Mouse (Mus musculus) ovary, postnatal 10 days (tissue): ENCODE measurements around the gene Syne1.

Experiments used
- DNase-seq: peaks from one replicate; pipeline ENCODE4 v3.0.0; 2022; ENCODE audit warnings: low spot score

Gene Syne1

DNA sequence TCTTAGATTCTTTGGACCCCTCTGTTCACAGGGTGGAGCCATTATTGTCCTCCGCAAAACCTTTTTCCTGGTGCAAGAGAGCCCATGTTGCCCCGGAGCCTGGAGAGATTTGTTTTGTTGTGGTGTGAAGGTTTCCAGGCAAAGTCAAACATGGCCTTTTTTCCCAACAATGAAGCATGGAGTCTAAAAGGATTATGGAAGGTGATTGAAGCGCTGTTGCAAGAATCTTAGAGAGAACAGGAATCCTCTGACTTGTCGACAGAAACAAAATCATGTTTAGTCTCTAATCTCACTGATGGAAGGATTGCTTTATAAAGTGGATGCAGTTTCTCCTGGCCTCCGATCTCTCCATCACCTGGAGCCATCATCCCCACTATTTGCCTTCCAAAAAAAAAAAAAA is at the start of gene Syne1:
TSS of gene Syne1 (minus strand) at position 101 of the 400 bp plus-strand sequence.
- no peak for DNase-seq

DNA sequence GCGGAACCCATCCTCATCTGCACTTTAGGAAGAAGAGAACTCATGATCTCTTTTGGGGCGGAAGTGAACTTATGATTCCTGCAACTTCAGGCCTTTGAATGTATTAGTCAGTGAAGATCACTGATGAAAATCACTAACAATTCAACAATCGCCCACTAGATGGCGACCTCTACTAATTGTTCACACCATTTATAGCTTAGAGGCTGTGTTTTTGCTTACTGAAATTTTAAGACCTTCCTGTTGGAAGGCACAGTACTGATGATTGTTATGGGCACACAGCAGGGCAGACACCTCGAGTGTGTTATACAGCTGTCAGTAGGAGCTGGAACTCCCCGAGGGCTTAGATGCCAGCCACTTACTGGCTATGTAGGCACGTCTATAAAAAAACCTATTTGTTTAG is 48.8 kb upstream of the Syne1 start:
- peak; percentile 12 for DNase-seq

DNA sequence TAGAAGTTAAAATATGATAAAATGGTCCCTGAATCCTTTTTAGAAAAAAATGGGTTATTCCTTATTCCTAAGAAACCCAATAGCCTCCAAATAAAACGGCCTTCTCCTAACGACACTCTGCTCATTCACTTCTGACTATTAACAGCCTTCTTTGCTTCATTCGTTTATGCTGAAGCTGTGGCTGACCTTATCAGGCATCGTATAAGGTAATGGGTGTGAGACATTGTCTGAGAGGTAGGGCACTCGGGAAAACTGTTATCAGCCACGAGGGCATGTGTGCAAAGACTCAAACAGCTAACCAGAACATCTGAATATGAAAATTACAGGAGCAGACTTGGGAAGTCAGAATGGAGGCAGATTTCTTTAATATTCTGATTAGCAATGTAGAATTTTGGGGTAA is 45.3 kb upstream of the Syne1 start:
- no peak for DNase-seq

DNA sequence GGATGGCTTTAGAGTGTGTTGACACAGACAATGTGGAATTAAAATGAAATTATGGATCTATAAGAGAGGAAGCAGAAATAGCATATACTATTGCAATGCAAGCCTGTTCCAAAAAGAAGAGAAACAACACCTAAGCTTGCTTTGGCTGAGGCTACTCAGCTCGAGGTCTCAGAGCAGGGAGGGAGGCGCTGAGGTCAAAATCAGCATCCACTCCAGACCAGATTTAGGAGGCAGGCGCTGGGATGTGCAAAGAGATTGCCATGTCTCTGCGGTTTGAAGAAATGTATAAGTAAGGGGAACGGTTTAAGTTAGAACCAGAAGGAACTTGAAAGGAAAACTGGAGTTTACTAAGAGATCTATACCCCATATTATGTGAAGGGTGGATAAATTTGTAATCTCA is 43.2 kb upstream of the Syne1 start:
- no peak for DNase-seq

DNA sequence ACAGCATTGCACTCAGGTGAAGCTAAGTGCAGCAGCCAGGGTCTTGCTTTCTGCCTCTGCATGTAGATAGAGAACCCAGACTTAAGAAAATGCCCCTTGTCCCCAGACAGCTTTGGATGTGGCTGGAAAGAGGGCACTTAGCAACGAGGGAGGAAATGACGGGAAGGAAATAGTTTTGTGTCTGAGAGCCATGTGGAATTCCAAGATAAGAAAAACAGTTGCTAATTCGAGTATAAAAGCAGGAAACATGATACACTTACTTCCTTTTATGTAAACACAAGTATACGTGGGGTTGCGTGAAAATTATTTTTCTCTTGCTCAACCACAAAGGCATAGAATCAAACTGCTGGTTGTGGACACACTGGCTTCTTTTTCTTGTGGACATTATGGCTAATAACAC is 42.2 kb upstream of the Syne1 start, which contains the start of gene Myct1:
TSS of gene Myct1 (plus strand) at position 312 of the 400 bp plus-strand sequence.
- DNase-seq = no peak

DNA sequence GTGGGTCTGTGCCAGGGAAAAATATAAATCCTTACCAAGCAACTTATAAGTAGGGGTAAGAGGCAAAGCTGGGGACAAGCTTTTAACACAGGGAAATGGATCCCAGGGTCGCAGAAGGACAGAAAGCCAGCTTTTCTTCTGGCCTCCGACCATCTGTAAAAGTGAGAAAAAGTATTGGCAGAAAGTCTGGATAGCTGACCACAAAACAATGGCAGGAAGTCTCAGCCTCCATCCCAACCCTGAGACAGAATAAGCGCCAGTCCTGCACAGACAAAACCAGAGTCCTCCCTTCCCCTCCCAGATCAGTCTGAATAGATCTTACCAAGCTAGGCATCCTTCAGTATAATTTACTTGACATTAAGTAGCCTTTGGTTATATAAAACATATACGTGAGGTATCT is 40.7 kb upstream of the Syne1 start:
- DNase-seq = no peak

DNA sequence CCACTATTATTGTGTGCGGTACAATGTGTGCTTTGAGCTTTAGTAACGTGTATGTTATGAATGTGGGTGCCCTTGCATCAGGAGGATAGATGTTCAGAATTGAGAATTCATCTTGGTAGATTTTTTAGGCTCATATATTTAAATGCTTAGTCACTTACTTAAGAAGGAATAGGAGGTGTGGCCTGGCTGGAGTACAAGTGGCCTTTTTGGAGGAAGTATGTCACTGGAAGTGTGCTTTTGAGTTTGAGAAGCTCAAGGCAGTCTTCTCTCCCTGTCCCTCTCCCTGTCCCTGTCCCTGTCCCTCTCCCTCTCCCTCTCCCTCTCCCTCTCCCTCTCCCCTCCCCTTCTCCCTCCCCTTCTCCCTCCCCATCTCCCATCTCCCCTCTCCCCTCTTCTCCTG is 39.8 kb upstream of the Syne1 start:
- no peak for DNase-seq

DNA sequence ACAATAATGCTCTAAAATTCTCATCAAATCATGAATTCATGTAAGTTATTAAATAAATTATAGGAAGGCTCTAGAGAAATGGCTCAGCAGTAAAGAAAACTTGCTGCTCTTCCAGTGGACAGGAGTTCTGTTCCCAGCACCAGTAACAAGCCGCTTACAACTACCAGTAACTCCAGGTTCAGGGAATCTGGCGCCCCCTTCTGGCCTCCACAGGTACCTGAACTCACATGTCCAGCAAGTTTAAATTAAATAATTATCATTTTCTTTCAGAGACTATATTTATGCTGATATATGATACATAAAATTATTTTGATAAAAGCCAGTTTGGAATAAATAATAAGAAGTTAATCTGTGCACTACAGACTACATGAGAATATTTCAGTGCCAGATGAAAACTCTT is 22.0 kb upstream of the Syne1 start:
- DNase-seq = no peak

DNA sequence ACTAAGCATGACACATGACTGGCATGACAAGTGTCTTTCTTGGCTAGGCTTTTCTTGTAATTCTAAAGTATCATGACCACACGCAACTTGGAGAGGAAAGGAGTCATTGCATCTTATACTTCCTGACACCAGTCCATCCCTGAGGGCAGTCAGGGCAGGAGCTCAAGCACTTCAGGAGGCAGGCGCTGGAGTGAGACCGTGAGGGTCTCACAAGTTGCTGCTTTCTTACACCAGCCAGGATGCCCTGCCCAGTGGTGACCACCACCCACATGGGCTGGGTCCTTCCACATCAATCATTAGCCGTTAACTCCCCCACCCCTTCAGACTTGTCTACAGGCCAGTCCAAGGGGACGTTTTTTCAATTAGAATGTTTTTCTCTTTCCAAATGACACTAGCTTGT is 20.1 kb upstream of the Syne1 start:
- DNase-seq = no peak

DNA sequence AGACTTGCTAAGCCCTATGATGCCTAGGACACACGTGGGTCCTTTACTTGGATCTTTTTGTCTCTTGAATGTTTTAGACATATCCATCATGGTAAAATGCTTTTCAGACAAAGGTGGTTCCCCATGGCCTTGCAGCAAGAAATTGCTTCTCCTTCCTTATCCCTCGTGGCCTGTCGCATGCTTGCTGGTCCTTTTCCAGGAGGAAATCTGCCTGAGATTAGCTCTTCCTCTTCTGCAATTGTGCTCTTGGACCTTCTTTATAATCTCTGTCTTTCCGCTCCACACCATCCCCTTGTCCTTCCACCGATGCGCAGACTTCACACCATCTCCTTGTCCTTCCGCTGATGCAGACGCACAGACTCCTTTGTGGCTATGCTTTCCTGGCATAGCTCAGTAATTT is 18.8 kb upstream of the Syne1 start:
- no peak for DNase-seq

DNA sequence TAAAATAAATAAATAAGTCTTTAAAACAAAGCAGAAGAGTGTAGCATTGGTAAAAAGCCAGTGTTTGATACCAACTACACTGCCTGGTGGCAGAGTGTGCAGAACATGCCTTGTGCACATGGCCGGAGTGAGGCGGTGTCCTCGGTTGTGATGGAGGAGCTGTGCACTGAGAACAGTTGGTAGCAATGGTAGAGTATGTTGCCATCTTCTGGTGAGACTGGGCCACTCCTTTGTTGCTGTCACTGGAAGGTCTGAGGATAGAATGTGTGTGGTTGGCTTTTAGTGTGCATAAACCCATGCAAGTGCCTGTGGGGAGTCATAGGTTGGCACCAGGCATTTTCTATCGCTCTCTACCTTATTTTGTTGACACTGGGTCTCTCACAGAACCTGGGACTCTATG is 17.7 kb upstream of the Syne1 start:
- no peak for DNase-seq

DNA sequence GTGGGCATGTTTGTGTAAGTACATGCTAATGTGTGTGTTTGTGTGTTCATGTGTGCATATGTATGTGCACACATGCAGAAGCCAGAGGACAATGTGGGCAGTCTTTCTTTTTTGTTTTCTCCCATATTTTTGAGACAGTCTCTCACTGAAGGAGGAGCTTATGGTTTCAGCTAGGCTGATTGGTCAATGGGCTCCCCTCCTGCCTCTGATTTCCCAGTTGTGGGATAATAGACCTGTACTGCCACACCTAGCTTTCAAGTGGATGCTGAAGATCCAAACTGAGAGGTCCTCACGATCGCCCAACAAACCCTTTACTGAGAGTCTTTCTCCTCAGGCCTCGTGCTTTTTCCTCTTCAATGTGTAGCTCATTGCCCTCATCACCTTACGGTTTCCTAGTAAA is 10.4 kb upstream of the Syne1 start:
- no peak for DNase-seq

DNA sequence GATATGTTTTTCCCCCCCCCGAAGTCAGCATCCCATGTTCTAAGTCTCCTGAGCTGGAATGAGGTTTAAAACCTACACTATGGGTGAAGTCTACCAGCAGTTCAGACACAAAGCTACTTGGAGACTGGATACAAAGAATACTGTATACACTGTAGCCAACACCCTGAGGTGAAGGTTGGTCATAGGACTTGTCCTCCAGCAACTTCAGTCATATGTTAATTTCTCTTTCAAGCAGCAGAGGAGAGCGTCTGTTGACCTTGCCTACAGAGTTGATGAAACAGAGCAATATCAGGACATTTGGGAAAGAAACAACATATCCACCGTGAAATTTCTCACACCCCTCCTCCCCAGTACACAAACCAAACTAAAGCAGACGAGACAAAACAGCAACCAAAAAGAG is 9.2 kb upstream of the Syne1 start:
- no peak for DNase-seq

DNA sequence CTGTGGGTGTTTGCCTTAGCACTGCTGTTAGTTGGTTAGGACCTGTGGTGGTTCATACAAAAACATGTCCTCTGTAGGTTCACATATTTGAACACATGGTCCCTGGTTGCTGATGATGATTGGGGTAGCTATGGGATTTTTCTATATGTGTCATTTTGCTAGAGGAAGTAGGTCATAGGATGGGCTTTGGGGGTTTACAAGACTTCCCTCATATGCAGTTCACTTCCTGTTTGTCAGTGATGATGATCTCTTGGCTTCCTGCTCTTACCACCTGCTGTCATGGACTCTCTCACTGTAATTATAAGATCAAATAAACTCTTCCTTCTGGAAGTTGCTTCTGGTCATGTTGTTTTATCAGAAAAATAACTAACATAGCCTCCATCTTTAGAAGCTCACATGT is 7.5 kb upstream of the Syne1 start:
- DNase-seq = no peak

DNA sequence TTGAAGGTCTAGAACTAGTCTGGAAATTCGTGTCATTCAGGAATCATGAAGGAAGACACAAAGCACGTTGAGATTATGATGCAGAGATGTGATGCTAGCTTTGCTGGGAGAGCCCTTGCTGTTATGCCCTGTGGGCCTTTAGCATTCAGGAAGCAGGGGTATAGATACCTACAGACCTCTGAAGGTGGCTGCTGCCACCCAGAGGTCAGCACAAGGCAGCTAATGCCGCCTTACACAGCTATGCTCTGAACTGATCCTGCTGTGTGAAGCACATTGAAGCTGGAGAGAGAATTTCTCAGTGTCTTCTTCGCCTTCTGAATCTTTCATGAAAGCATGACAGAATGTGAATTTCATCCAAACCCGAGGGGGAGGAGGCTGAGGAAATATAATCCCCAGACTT is 3.7 kb upstream of the Syne1 start:
- DNase-seq = no peak

DNA sequence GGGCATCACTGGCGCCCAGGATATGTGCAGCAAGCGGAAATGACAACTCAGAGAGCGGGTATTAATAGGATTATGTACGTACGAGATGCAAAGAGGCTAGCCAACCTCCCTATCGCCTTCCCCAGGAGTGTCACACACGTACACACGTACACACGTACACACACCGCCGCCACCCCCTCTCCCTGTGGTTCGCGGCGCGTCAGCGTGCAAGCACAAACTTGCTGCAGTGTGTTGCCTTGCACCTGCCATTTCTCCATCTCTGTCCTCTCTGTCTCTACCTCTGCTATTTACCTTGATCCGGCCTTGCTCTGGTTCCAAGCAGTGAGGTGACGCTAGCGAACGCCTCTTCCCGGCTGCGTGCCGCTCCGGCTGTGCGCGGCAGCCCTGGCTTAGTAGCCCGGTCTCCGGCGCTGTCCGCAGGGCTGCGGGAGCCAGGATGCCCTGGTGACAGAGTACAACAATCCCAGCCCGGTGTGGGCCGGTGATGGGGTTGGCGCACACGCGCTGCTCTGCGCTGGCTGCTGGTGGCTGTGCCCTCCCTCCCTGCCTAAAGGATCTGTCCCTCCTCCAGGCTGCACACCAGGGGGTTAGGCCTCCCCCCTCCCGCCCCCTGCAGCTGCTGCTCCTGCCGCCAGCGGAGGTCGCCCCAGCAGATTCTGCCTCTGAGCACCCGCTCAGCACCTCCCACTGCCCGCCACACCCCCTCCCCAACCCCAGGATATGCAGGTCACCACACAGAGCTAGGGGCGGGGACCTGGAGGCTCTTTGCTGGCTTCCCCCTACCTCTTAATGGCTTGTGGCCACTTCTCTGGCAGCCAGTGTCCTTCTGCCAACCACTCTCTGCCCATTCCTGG is 887 bp downstream of the Syne1 start:
- DNase-seq = peak; percentile 8

DNA sequence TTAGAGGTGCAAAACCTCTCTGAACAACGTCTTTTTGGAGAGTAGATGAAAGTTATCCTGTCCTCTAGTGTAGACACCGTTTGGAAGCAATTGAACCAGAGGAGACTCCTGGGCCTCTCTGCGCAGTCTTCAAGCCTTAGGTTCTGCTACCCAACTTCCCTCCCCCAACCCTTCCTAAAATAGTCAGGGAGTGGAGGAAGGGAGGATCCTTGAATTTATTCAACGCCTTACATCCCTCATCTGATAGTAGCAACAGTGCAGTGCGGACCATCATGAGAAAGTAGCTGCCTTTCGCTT is 1.5 kb downstream of the Syne1 start:
- DNase-seq = no peak

DNA sequence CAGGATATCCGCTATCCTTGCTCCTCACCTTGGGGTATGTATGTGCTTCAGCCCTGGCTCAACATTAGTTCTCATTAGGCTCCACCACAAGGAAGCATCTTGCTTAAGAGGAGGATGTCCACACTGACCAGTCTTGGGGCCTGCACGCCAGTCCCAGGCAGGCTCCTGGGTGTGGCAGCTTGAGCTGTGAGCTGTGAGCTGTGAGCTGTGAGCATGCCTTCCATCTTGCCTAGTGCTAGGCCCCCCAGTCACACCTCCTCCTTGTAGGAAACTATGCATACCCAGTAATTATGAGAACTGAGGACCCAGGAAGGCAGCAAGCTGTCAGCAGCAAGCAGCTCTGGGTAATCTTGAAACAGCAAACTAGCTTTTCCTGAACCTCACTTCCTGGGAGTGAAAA is 2.6 kb downstream of the Syne1 start:
- no peak for DNase-seq

DNA sequence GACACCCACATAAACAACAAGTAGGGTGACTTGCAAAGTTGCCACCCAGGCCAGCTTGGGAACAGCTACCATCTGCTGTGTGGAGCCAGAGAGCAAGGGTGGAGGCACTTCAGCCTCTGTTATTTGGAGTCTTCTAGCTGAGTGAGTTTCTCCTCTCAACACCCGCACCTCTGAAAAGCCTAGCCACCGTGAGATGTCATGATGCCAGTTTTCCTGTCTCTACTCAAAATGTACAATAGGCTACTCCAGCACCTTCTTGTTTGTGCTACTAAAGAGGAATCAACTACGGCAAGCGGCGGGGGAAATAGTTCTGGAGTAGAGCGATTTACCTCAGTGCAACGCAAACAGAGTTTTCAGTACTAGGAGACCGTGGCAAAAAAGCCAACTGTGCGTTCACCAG is 3.5 kb downstream of the Syne1 start:
- DNase-seq = no peak

DNA sequence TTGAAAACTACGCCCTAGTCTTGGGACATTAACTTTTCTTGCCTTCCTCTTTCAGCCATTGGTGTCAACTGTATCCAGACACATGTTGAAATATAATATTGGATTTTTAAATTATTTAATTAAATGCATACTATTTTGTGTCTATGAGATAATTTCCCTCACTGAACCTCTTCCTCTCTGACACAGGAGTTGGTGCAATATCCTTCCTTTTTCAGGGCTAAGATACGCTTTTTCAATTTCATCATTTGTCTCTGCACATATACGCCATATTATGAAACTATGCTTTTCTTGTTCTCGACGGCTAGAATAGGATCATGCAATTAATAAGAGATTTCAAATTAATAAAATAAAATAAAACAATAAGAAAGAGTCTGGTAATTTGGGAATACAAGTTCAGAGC is 4.9 kb downstream of the Syne1 start:
- DNase-seq = no peak

DNA sequence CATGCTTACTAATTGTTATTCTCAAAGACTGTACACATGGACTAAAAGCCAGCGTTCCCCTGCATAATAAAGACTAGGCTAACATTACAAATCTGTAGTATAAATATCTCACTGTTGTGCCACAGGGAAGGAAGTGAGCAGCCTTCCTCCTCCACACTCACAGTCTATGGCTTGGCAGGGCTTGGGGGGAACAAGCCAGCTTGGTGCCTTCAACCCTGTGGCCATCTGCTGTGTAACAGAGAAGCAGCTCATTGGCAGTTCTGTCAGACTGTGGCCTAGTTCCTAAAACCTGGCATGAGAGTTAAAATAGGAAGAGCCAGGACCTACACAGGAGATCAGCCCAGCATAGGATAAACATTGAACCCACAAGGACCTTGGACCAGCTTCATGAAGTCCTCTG is 23.0 kb downstream of the Syne1 start:
- DNase-seq = no peak

DNA sequence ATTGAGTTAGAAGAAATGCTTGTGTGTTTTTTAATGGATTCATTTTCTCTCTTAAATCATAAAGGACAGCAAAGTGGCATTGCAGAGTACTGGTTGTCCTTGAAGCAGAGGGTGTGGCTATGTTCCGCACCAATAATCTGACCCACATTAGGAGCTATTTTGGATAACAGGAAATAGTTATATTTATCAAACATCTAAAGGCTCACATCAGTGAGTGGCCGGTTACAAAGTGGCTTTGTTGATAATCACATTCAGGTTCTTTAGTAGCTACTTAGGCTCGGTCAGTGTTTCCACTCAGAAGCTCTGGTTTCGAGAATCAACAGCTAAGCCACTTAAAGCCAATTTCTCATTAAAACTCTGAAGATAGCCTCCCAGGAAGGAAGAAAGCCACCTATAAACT is 23.6 kb downstream of the Syne1 start:
- no peak for DNase-seq

DNA sequence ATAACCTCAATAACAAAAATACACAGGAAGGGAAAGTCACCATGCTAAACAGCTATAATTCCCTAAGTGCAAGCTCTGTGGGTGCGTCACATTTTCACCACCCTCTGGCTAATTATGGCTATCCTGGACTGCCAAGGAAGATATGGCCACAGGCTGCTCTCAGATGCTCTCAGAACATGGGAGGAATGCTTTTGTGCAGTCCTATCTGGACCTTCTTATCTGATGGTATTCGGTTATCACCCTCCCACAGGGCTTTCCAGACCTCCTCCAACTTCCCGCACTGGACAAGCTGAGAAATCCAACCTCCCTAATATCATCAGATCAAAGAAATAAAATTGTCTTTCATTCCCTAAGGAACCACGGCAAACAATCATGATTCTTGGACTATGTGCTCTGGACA is 28.4 kb downstream of the Syne1 start:
- DNase-seq = no peak

DNA sequence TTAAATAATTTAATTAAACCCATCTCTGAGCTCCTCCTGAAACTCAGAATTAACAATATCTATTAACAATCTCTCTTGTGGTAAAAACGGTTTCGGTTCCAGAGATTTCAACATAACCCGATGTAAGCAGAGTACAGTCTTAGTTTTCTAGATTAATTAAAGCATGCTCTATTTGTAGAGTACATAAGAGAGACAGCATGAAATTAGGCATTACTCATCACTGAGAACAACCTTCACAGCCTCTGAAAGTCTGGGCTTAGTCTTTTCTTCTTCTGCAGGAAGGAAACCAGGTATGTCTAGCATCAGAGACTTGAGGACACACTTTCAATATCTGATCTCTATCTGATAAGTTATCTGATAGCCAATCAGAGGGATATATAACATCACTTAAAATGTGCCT is 29.0 kb downstream of the Syne1 start:
- DNase-seq = no peak

DNA sequence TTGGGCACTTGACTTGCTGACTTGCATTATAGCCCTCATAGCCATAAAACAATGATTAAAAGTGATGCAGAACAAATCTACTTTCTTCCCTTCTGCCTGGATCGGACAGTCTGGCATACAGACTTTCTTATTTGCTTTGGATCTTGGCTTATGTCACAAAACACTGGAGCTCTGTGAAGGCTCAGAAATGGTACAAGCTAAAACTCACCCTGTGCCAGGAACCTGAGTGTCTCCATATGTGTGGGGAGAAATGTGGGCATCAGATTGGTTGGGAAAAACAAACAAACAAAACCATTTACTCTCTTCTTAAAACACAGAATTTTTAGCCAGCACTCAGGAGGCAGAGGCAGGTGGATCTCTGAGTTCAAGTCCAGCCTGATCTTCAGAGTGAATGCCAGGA is 30.6 kb downstream of the Syne1 start:
- DNase-seq = no peak
